Mouse (Mus musculus): ENCODE data around the gene Acy3.
"Not testable (repeated sequence)": the region's sequence is repeated elsewhere in the genome, so short reads cannot be mapped to it uniquely, and the experiment has no call there.

Acy3 gene

GRCm38 (mm10) chr19:4005091-4005490, 18.7 kb downstream of the Acy3 start:
- DNase-seq = no peak

- no peak for DNase-seq
These were observed 19.6 kb downstream of the Acy3 start for GRCm38 (mm10) chr19:4005971-4006370.

GRCm38 (mm10) chr19:4011086-4011485, 24.7 kb downstream of the Acy3 start:
- no peak for DNase-seq

GRCm38 (mm10) chr19:4012432-4013022, 26.2 kb downstream of the Acy3 start, which contains the start of gene Ndufv1:
Gene Ndufv1, minus strand, starts transcription at chr19:4012806.
- peak; percentile 100 for DNase-seq

- DNase-seq = no peak
These were observed 26.7 kb downstream of the Acy3 start for GRCm38 (mm10) chr19:4013066-4013465.

GRCm38 (mm10) chr19:4014802-4015201, 28.4 kb downstream of the Acy3 start:
- DNase-seq = peak; percentile 87

GRCm38 (mm10) chr19:4015635-4016034, 29.3 kb downstream of the Acy3 start:
- no peak for DNase-seq

GRCm38 (mm10) chr19:4017921-4018587, 31.7 kb downstream of the Acy3 start:
- DNase-seq = no peak

GRCm38 (mm10) chr19:4018743-4019583, 32.6 kb downstream of the Acy3 start:
- peak; percentile 89 for DNase-seq

GRCm38 (mm10) chr19:4023185-4023584, 36.8 kb downstream of the Acy3 start:
- DNase-seq = no peak

- no peak for DNase-seq
These were observed 41.2 kb downstream of the Acy3 start for GRCm38 (mm10) chr19:4027576-4027975.

GRCm38 (mm10) chr19:4032668-4033067, 46.3 kb downstream of the Acy3 start:
- DNase-seq = peak; percentile 42

- no peak for DNase-seq
These were observed 46.9 kb downstream of the Acy3 start for GRCm38 (mm10) chr19:4033298-4033697.

- DNase-seq = no peak
These were observed 47.4 kb downstream of the Acy3 start for GRCm38 (mm10) chr19:4033742-4034141.

- DNase-seq = peak; percentile 30
These were observed 50.1 kb downstream of the Acy3 start for GRCm38 (mm10) chr19:4036327-4037045.

- DNase-seq = not testable (repeated sequence)
These were observed 50.9 kb downstream of the Acy3 start for GRCm38 (mm10) chr19:4037154-4037787.

GRCm38 (mm10) chr19:4037788-4038232, 51.4 kb downstream of the Acy3 start, which contains the start of gene Gstp1:
Gene Gstp1, minus strand, starts transcription at chr19:4037985.
- peak; percentile 89 for DNase-seq
